Mouse (Mus musculus) embryonic facial prominence, embryonic 15.5 days (tissue): ENCODE data around the gene Enc1. TPM values are rescaled to one million over a fixed set of nuclear protein-coding genes. Genes with fewer than 3 reads are reported as not detected.
A peak's percentile ranks its signal among the peaks of the same experiment; 100 is the strongest.

ENCODE experiments used
- ATAC-seq: fragments of 200-750 bp; cut with Nextera tagmentation; 2 replicates; pipeline ENCODE4 v1.8.0; 2017; ENCODE audit warnings: low read depth, moderate TSS enrichment; ENCODE audit not compliant: insufficient number of reproducible peaks, low FRiP score, low TSS enrichment
- H3K27ac ChIP-seq: fragments of 300-500 bp; sonication (generic); replicated peaks from 2 replicates; pipeline ENCODE4 v1.5.1; 2015; ENCODE audit warnings: mild to moderate bottlenecking, inconsistent platforms
- H3K27me3 ChIP-seq: fragments of 300-500 bp; sonication (generic); 2 replicates; pipeline ENCODE4 v1.6.1; 2015; ENCODE audit warnings: inconsistent platforms
- H3K36me3 ChIP-seq: fragments of 300-500 bp; sonication (generic); 2 replicates; pipeline ENCODE4 v1.6.1; 2015; ENCODE audit warnings: mild to moderate bottlenecking, inconsistent platforms
- H3K4me1 ChIP-seq: fragments of 300-500 bp; sonication (generic); 2 replicates; pipeline ENCODE4 v1.6.1; 2015; ENCODE audit warnings: inconsistent platforms
- H3K4me2 ChIP-seq: fragments of 300-500 bp; sonication (generic); replicated peaks from 2 replicates; pipeline ENCODE4 v1.6.1; 2015; ENCODE audit warnings: mild to moderate bottlenecking, inconsistent platforms
- H3K4me3 ChIP-seq: fragments of 300-500 bp; sonication (generic); replicated peaks from 2 replicates; pipeline ENCODE4 v1.5.1; 2015; ENCODE audit warnings: mild to moderate bottlenecking, inconsistent platforms
- H3K9ac ChIP-seq: fragments of 300-500 bp; sonication (generic); 2 replicates; pipeline ENCODE4 v1.6.1; 2015; ENCODE audit warnings: inconsistent platforms
- H3K9me3 ChIP-seq: fragments of 300-500 bp; sonication (generic); replicated peaks from 2 replicates; pipeline ENCODE4 v1.6.1; 2016; ENCODE audit warnings: inconsistent platforms
- WGBS: fragments of 180-500 bp; shearing (Covaris S2); methylation state at CpG from one replicate; pipeline ENCODE4 v1.1.7; 2015; 5-methylcytosine and 5-hydroxymethylcytosine counted together
- polyA plus RNA-seq: library from polyadenylated mRNA; unstranded; fragments of >200 nt; fragmentation: Nextera tagmentation; extraction: Ambion mirVana; gene quantifications from 2 replicates; pipeline ENCODE4 v1.2.1, GENCODE M21; 2015

Enc1 gene
- polyA plus RNA-seq, 1 experiment from 2014 or later = 10.1 TPM

DNA sequence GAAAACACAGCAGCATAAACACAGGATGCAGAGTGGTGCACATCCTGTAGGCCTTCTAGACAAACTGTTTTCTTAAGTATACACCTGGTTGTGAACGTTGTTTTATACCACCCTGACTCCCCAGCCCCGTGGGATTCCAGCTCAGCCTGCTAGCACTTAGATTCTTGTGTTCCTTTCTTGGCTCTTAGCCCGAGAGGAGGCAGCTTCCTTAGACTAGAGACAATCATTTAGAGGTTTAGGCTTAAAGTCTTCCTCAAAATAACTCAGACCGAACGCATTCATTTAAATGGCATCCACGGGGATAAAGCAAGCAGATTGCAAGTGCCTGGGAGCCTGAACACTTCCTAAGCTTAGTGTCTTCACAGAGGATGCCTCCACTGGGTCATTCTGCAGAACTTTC is 1.8 kb downstream of the Enc1 start:
- H3K27me3 ChIP-seq = no peaks in the 10 kb centered on the region
- peaks cover 28% of the 10 kb centered on the region for H3K36me3 ChIP-seq
- no peak overlapping the region for H3K27ac ChIP-seq
- no peak overlapping the region for H3K9ac ChIP-seq
- peak overlapping the region; percentile 90 for H3K4me2 ChIP-seq
- H3K9me3 ChIP-seq = no peaks in the 10 kb centered on the region
- peaks cover 51% of the 10 kb centered on the region for H3K4me1 ChIP-seq
- H3K4me3 ChIP-seq = peak overlapping the region; percentile 89
- WGBS = 2% methylated on average over 6 of the region's 6 CpGs
- ATAC-seq = no peak

DNA sequence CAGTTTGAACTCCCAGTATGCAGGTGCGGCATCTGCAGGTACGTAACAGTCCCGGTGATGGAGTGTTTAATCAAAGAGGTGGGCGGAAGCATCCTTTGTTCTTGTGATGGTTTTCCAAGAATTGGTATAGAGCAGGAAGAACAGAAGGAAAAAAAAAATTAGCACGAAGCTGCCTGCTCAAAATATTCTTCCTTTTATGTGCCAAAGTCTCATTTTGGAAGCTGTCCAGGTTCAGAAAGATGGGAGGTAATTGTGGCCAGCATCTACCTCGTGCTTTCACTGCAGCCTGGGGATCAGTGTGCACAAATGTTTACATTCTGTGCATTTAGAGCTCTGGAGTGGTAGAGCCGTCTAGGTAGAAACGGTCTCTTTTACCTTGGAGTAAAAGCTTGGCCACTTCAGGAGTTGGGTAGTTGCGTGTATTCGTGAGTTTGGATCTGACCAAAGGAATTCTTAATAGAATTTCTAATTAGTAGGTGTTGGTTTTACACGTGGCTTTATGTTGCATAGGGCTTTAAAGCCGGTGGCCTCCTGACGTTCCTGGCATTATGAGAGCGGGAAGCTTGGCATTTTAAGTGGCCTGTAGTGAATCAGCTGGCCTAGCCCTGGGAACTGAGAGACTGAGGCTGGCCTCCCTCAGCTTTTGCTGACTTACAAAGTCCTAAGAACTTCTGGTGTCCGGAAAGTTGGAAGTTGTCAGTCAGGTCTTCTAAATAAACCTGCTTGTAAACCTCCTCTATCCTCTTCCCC is 3.2 kb downstream of the Enc1 start:
- 45% methylated on average over 15 of the region's 15 CpGs for WGBS
- peak overlapping the region; percentile 89 for H3K4me3 ChIP-seq
- H3K4me2 ChIP-seq = peak overlapping the region; percentile 90
- no peak overlapping the region for H3K9ac ChIP-seq
- peaks cover 37% of the 10 kb centered on the region for H3K36me3 ChIP-seq
- no peak for ATAC-seq
- no peak overlapping the region for H3K27ac ChIP-seq
- H3K4me1 ChIP-seq = peaks cover 63% of the 10 kb centered on the region
- H3K27me3 ChIP-seq = no peaks in the 10 kb centered on the region
- H3K9me3 ChIP-seq = no peaks in the 10 kb centered on the region

DNA sequence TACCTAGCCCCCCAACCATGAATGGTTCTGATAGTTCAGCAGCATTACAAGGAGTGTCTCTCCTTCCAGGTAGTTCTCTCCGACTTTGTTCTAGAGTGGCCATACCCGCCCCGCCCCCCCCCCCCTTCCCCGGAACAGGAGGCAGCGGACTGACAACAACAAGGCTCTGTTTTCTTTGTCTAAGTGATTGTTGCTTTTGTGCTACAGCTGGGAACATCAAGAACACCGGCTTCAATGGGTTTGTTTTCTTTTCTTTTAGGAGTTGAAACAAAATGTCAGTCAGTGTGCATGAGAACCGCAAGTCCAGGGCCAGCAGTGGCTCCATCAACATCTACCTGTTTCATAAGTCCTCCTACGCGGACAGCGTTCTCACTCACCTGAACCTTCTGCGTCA is 3.8 kb downstream of the Enc1 start:
- H3K36me3 ChIP-seq = peaks cover 37% of the 10 kb centered on the region
- no peaks in the 10 kb centered on the region for H3K9me3 ChIP-seq
- peaks cover 63% of the 10 kb centered on the region for H3K4me1 ChIP-seq
- 65% methylated on average over 11 of the region's 11 CpGs for WGBS
- no peak overlapping the region for H3K27ac ChIP-seq
- H3K9ac ChIP-seq = no peak overlapping the region
- 0 out of 2 replicates have a peak overlapping the region, but pooled peaks have one; percentile 90 for H3K4me2 ChIP-seq
- H3K4me3 ChIP-seq = no peak overlapping the region
- H3K27me3 ChIP-seq = no peaks in the 10 kb centered on the region
- no peak for ATAC-seq

DNA sequence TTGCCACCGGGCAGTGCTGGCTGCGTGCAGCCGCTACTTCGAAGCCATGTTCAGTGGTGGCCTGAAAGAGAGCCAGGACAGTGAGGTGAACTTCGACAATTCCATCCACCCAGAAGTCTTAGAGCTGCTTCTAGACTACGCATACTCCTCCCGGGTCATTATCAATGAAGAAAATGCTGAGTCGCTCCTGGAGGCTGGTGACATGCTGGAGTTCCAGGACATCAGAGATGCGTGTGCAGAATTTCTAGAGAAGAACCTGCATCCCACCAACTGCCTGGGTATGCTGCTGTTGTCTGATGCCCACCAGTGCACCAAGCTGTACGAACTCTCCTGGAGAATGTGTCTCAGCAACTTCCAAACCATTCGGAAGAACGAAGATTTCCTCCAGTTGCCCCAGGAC is 4.3 kb downstream of the Enc1 start:
- no peak overlapping the region for H3K4me2 ChIP-seq

DNA sequence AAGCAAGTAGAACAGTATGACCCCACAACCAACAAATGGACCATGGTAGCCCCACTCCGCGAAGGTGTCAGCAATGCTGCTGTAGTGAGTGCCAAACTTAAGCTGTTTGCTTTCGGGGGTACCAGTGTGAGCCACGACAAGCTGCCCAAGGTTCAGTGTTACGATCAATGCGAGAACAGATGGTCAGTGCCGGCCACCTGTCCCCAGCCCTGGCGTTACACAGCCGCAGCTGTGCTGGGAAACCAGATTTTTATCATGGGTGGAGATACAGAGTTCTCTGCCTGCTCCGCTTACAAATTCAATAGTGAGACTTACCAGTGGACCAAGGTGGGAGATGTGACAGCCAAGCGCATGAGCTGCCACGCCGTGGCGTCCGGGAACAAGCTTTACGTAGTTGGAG is 5.3 kb downstream of the Enc1 start:
- peaks cover 41% of the 10 kb centered on the region for H3K36me3 ChIP-seq
- H3K4me3 ChIP-seq = no peak overlapping the region
- H3K9ac ChIP-seq = no peak overlapping the region
- no peak overlapping the region for H3K27ac ChIP-seq
- H3K4me1 ChIP-seq = peaks cover 65% of the 10 kb centered on the region
- no peak for ATAC-seq
- 89% methylated on average over 16 of the region's 16 CpGs for WGBS
- H3K4me2 ChIP-seq = no peak overlapping the region
- no peaks in the 10 kb centered on the region for H3K27me3 ChIP-seq
- H3K9me3 ChIP-seq = no peaks in the 10 kb centered on the region

More for the DNA sequence above, 4.3 kb downstream of the Enc1 start:
- Histone ChIP-seq H3K9ac (no peak overlapping the region), H3K36me3 (peaks cover 37% of the 10 kb centered on the region), H3K27me3 (no peaks in the 10 kb centered on the region), H3K27ac (no peak overlapping the region), H3K4me1 (peaks cover 62% of the 10 kb centered on the region), H3K9me3 (no peaks in the 10 kb centered on the region), H3K4me3 (no peak overlapping the region)
- no peak for ATAC-seq
- 89% methylated on average over 12 of the region's 12 CpGs for WGBS

DNA sequence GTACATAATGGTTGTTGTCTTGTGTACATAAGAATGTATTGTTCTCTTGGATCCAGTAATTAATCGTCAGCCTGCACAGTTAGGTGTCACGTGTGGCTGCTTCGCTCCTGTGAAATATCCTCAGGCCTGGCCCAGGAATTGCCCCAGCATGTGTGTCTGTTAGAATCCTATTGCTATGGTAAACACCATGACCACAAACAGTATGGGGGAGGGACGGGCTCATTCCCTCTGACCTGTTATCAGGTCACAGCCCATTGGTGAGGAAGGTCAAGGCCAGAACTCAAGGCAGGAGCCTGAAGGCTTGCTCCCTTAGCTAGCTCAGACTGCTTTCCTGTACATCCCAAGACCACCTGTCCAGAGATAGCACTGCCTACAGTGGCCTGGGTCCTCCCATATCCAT is 6.8 kb downstream of the Enc1 start:
- H3K36me3 ChIP-seq = peaks cover 53% of the 10 kb centered on the region
- H3K4me2 ChIP-seq = no peak overlapping the region
- H3K9ac ChIP-seq = no peak overlapping the region
- no peaks in the 10 kb centered on the region for H3K27me3 ChIP-seq
- H3K4me1 ChIP-seq = peaks cover 72% of the 10 kb centered on the region
- no peak overlapping the region for H3K4me3 ChIP-seq
- WGBS = 65% methylated on average over 4 of the region's 4 CpGs
- no peaks in the 10 kb centered on the region for H3K9me3 ChIP-seq
- ATAC-seq = no peak
- no peak overlapping the region for H3K27ac ChIP-seq

DNA sequence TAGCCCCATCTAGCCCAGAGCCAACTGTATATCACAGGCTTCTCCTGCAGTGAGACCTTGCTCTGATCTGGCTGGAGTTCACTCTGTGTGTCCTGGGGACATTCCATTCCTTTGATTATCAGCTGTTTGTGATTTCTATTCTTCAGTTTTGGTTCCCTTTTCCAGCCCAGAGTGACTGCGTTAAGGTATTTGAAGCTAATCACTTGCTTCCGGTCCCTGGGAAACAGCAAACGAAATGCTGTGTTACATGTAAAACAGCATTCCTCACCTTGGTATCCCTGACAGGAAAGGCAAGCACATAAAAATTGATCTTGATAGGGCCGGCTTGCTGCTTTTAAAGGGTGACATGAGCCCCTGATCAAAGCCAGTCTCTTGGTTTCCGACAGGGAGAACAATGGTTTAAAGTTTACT is 8.2 kb downstream of the Enc1 start:
- 22% methylated on average over 5 of the region's 5 CpGs for WGBS
- peaks cover 59% of the 10 kb centered on the region for H3K4me1 ChIP-seq
- no peak overlapping the region for H3K9ac ChIP-seq
- no peaks in the 10 kb centered on the region for H3K27me3 ChIP-seq
- peaks cover 58% of the 10 kb centered on the region for H3K36me3 ChIP-seq
- ATAC-seq = no peak
- H3K27ac ChIP-seq = no peak overlapping the region; the same call in 1 of the 2 replicates
- H3K4me3 ChIP-seq = no peak overlapping the region
- no peaks in the 10 kb centered on the region for H3K9me3 ChIP-seq
- H3K4me2 ChIP-seq = no peak overlapping the region

DNA sequence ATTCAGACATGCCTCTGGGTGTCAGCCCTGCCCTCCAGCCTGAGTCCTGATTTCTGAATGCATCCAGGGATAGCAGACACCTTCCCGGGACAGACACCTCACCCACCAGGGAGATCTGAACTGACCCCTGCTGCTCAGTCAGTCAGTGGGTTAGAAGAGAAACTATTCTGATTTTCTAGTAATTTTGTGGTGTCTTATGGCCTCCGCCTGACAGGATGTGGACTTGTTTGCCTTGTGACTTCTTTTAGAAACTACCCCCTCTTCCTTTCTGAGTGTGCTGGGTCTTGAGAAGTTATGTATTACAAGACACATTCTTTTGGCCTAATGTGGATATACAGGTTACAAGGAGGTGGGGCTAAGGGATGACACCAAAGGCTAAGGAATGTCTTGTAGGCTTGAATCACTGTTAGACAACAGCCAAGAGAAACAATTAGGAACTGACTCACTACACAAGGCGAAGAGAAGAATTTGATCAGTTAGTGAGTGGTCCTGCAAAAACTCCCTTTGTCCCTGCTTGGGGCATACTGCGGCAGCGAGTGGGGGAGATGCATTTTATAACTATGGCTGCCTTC is 8.7 kb downstream of the Enc1 start:
- Histone ChIP-seq H3K9me3 (no peaks in the 10 kb centered on the region), H3K27ac (no peak overlapping the region), H3K4me1 (peaks cover 54% of the 10 kb centered on the region), H3K27me3 (no peaks in the 10 kb centered on the region), H3K36me3 (peaks cover 58% of the 10 kb centered on the region), H3K4me2 (no peak overlapping the region), H3K9ac (no peak overlapping the region), H3K4me3 (no peak overlapping the region)
- 63% methylated on average over 5 of the region's 5 CpGs for WGBS
- ATAC-seq = no peak

DNA sequence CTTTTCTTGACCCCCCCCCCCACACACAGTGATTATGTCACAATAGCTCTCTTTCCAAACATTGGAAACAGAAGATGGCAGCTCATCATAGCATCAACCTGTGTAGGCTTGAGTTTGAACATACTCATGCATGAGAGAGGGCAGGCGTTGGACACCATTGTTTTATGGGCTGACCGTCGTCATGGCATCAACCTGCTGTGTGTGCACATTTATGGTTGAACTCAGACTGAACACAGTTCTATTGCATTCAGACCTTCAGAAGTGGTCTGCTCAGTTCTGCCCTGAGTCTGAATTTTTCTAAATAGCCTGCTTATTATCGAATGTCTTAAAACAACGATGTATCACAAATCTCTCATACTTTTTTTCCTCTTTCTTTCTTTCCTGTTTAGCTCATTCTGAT is 9.2 kb downstream of the Enc1 start:
- ATAC-seq = no peak
- no peak overlapping the region for H3K4me3 ChIP-seq
- no peak overlapping the region for H3K4me2 ChIP-seq
- H3K4me1 ChIP-seq = peaks cover 51% of the 10 kb centered on the region
- no peak overlapping the region for H3K9ac ChIP-seq
- no peaks in the 10 kb centered on the region for H3K9me3 ChIP-seq
- 85% methylated on average over 5 of the region's 5 CpGs for WGBS
- H3K27me3 ChIP-seq = no peaks in the 10 kb centered on the region
- no peak overlapping the region for H3K27ac ChIP-seq
- H3K36me3 ChIP-seq = peaks cover 55% of the 10 kb centered on the region

DNA sequence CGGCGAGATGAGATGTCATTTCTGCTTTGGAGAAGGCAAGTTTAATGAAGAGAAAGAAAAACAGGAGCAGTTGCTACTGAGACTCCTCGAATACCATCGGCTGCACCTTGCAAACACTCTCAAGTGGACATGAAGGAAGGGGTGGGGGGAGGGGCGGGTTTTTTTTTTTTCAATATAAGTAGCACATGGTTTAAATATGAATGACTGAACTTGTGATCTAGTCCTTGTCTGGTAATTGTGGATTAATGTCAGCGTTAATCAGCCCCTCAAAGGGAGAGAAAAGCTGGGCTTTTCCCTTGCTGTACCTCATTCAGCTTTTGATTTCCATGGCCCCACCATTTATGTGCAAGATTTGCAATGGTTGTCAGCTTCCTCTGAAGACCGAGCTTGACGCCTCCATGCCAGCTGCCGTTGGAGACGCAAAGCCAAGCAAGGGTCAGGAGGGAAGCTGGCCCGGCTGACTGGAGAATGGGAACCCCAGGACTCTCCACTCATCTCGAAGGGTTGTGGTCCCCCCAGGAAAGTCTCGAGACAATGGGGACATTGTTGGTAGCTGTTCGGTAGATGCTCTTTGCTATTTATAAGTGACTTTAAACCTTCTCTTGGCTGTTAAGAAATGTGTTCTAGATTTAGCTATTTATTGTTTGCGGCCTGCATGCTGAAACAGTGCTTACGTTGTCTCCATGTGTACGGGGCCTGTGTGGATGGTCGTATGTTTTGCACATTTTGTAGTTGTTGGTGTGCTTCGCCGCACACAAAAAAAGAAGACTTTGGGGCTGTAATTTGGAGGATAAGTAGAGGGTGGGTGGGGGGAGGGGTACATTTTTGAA is 9.9 kb downstream of the Enc1 start:
- Histone ChIP-seq H3K9me3 (no peaks in the 10 kb centered on the region), H3K4me2 (no peak overlapping the region), H3K4me3 (no peak overlapping the region), H3K36me3 (peaks cover 49% of the 10 kb centered on the region), H3K27ac (no peak overlapping the region), H3K9ac (no peak overlapping the region), H3K4me1 (peaks cover 51% of the 10 kb centered on the region), H3K27me3 (no peaks in the 10 kb centered on the region)
- ATAC-seq = no peak
- WGBS = 47% methylated on average over 20 of the region's 20 CpGs

DNA sequence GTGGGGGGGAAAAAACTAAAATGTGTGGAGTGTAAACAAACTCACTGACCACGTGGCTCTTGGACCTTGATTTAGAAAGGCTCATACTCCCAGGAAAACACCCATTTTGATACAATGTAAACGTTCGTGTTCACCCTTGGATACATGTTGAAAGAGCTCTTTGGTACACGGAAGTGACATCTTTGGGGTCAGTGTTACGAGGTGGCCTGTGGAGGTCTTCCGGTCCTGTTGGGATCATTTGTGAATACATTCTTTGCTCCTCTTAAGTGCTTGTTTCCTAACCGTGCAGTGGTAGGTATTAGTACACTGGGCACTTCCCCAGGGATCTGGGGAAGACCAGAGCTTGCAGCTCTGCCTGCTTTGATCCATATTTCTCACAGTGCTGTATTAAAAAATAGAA is 10.8 kb downstream of the Enc1 start:
- Histone ChIP-seq H3K36me3 (peaks cover 39% of the 10 kb centered on the region), H3K9me3 (no peaks in the 10 kb centered on the region), H3K4me1 (peaks cover 43% of the 10 kb centered on the region)

More for the DNA sequence above, 10.8 kb downstream of the Enc1 start:
- Histone ChIP-seq H3K27me3 (no peaks in the 10 kb centered on the region), H3K27ac (no peak overlapping the region), H3K4me3 (no peak overlapping the region), H3K4me2 (no peak overlapping the region), H3K9ac (no peak overlapping the region)
- no peak for ATAC-seq
- 74% methylated on average over 7 of the region's 7 CpGs for WGBS
